ENCODE assay signal across 8 mouse cellular contexts in genomic region chr11:83292251-83292587, GRCm38 (mm10). TPM values are rescaled to one million over a fixed set of nuclear protein-coding genes. Genes with fewer than 3 reads are reported as not detected.
DNase-seq lines count a peak whose midpoint lies in the region; ATAC-seq lines count a peak whose summit lies in the region.

No protein-coding gene starts in this region.

- ATAC-seq in kidney, embryonic 14.5 days (ENCODE audit: low FRiP score, low TSS enrichment) = no peak
- ATAC-seq in midbrain, embryonic 12.5 days (ENCODE audit: low FRiP score, low read depth) = no peak
- ATAC-seq in inflammation-experienced regulatory T-cells, adult 6 months = no peak

- DNase-seq in kidney, postnatal 25 days = no peak
- peak; percentile 14 for DNase-seq in ZHBTc4 (ENCODE audit: low read depth, low spot score)
- no peak for DNase-seq in hindbrain, embryonic 10.5 days (ENCODE audit: low spot score)
- no peak for DNase-seq in frontal cortex, postnatal 36 days (ENCODE audit: low spot score in 2 of 2)
- no peak for DNase-seq in ovary, postnatal 14 days (ENCODE audit: low spot score)

- H3K27ac ChIP-seq in kidney, embryonic 14.5 days (ENCODE audit: low read depth, low read length) = peak overlapping the region; percentile 32; the same call in 1 of the 2 replicates
- H3K27ac ChIP-seq in hindbrain, embryonic 10.5 days = peak overlapping the region; percentile 93
- H3K27ac ChIP-seq in midbrain, embryonic 12.5 days (replicated peaks) = 0 out of 2 replicates have a peak overlapping the region, but pooled peaks have one; percentile 61

- H3K9me3 ChIP-seq in kidney, embryonic 14.5 days (ENCODE audit: control insufficient read depth, low read length) = no peaks in the 10 kb centered on the region
- H3K9me3 ChIP-seq in hindbrain, embryonic 10.5 days = no peaks in the 10 kb centered on the region
- H3K9me3 ChIP-seq in midbrain, embryonic 12.5 days = no peaks in the 10 kb centered on the region

- H3K9ac ChIP-seq in kidney, embryonic 14.5 days (ENCODE audit: low read depth, low read length) = peak overlapping the region; percentile 77
- H3K9ac ChIP-seq in midbrain, embryonic 12.5 days (replicated peaks) = peak overlapping the region; percentile 76

- H3K4me2 ChIP-seq in kidney, embryonic 14.5 days (replicated peaks; ENCODE audit: low read depth, low read length) = peak overlapping the region; percentile 63
- peak overlapping the region; percentile 74 for H3K4me2 ChIP-seq in midbrain, embryonic 12.5 days (replicated peaks)

- WGBS in kidney, embryonic 14.5 days = 0% methylated on average over 5 of the region's 5 CpGs
- 4% methylated on average over 5 of the region's 5 CpGs for WGBS in hindbrain, embryonic 10.5 days
- WGBS in midbrain, embryonic 12.5 days = 2% methylated on average over 5 of the region's 5 CpGs

- H3K4me3 ChIP-seq in kidney, embryonic 14.5 days (ENCODE audit: low read length) = peak overlapping the region; percentile 76
- peak overlapping the region; percentile 75 for H3K4me3 ChIP-seq in hindbrain, embryonic 10.5 days
- H3K4me3 ChIP-seq in midbrain, embryonic 12.5 days = peak overlapping the region; percentile 68

- no peaks in the 10 kb centered on the region for H3K27me3 ChIP-seq in kidney, embryonic 14.5 days (ENCODE audit: control insufficient read depth, insufficient read depth, low read length)
- no peaks in the 10 kb centered on the region for H3K27me3 ChIP-seq in hindbrain, embryonic 10.5 days (ENCODE audit: insufficient read depth, poor library complexity, severe bottlenecking)
- H3K27me3 ChIP-seq in midbrain, embryonic 12.5 days = no peaks in the 10 kb centered on the region

- H3K36me3 ChIP-seq in kidney, embryonic 14.5 days (ENCODE audit: control insufficient read depth, insufficient read depth, low read length) = peaks cover 21% of the 10 kb centered on the region
- peaks cover 33% of the 10 kb centered on the region for H3K36me3 ChIP-seq in hindbrain, embryonic 10.5 days
- peaks cover 15% of the 10 kb centered on the region for H3K36me3 ChIP-seq in midbrain, embryonic 12.5 days

- H3K4me1 ChIP-seq in kidney, embryonic 14.5 days (ENCODE audit: control insufficient read depth, insufficient read depth, low read length) = peaks cover 10% of the 10 kb centered on the region; the same call in 1 of the 2 replicates
- H3K4me1 ChIP-seq in hindbrain, embryonic 10.5 days (replicated peaks) = peaks cover 30% of the 10 kb centered on the region
- peaks cover 25% of the 10 kb centered on the region for H3K4me1 ChIP-seq in midbrain, embryonic 12.5 days

RNA-seq across cellular contexts. Expression of gene Slfn14, which starts 5.7 kb away (rescaled TPM):
- 0.10 and 0.18 TPM in 2 replicates for polyA plus RNA-seq in kidney, embryonic 14.5 days (2014; fragmentation: Nextera tagmentation; extraction: Ambion mirVana)
- polyA plus RNA-seq in hindbrain, embryonic 10.5 days (2016; fragmentation: Nextera tagmentation; extraction: Ambion mirVana) = 0.11 and 0.30 TPM in 2 replicates
- polyA plus RNA-seq in midbrain, embryonic 12.5 days (2016; fragmentation: Nextera tagmentation; extraction: Ambion mirVana) = 0.55 and 0.83 TPM in 2 replicates
- under 1 TPM in 1 of 3 experiments, not detected in 2; 0.09 TPM for polyA plus RNA-seq in inflammation-experienced regulatory T-cells, adult 6 months (2017; shearing (Covaris generic))

RNA-seq across cellular contexts. Expression of gene Ap2b1, which starts 6.6 kb away (rescaled TPM):
- polyA plus RNA-seq in kidney, embryonic 14.5 days (2014; fragmentation: Nextera tagmentation; extraction: Ambion mirVana) = 35.1 and 83.8 TPM in 2 replicates
- 78.9 and 89.2 TPM in 2 replicates for polyA plus RNA-seq in hindbrain, embryonic 10.5 days (2016; fragmentation: Nextera tagmentation; extraction: Ambion mirVana)
- 107 and 109 TPM in 2 replicates for polyA plus RNA-seq in midbrain, embryonic 12.5 days (2016; fragmentation: Nextera tagmentation; extraction: Ambion mirVana)
- polyA plus RNA-seq in inflammation-experienced regulatory T-cells, adult 6 months (2017; shearing (Covaris generic)) = 10 to 100 TPM; 57.2 to 59.1 (median 57.7) TPM

RNA-seq across cellular contexts. Expression of gene Pex12, which starts 10.2 kb away (rescaled TPM):
- polyA plus RNA-seq in kidney, embryonic 14.5 days (2014; fragmentation: Nextera tagmentation; extraction: Ambion mirVana) = 10.7 and 13.7 TPM in 2 replicates
- polyA plus RNA-seq in hindbrain, embryonic 10.5 days (2016; fragmentation: Nextera tagmentation; extraction: Ambion mirVana) = 13.9 and 17.2 TPM in 2 replicates
- polyA plus RNA-seq in midbrain, embryonic 12.5 days (2016; fragmentation: Nextera tagmentation; extraction: Ambion mirVana) = 19.7 and 20.1 TPM in 2 replicates
- polyA plus RNA-seq in inflammation-experienced regulatory T-cells, adult 6 months (2017; shearing (Covaris generic)) = 10 to 100 TPM in 2 of 3 experiments, 1 to 10 TPM in 1; 8.4 to 15.4 (median 13.2) TPM

Comparison
In these comparisons a context has a peak if more than half of its experiments do, and no peak if none do; other contexts are left out.
1. H3K27ac ChIP-seq: peak in every context shown above with its lines; median percentile 93 in hindbrain, embryonic 10.5 days; 61 in midbrain, embryonic 12.5 days; 32 in kidney, embryonic 14.5 days.